Mouse (Mus musculus) liver, embryonic 16.5 days (tissue): ENCODE results near the gene Ric1. TPM values are rescaled to one million over a fixed set of nuclear protein-coding genes. Genes with fewer than 3 reads are reported as not detected.
A peak's percentile ranks its signal among the peaks of the same experiment; 100 is the strongest.
"Not testable (repeated sequence)": the region's sequence is repeated elsewhere in the genome, so short reads cannot be mapped to it uniquely, and the experiment has no call there.

Experiments
- ATAC-seq: fragments of 200-750 bp; cut with Nextera tagmentation; 2 replicates; pipeline ENCODE4 v1.8.0; 2017; ENCODE audit warnings: low read depth, mild to moderate bottlenecking, moderate number of reproducible peaks, moderate library complexity
- H3K27ac ChIP-seq: fragments of 300-500 bp; sonication (generic); 2 replicates; pipeline ENCODE4 v1.5.1; 2014; ENCODE audit warnings: mild to moderate bottlenecking, low read length
- H3K27me3 ChIP-seq: fragments of 300-500 bp; sonication (generic); 2 replicates; pipeline ENCODE4 v1.6.1; 2014; ENCODE audit warnings: low read depth, low read length, mixed read lengths; ENCODE audit not compliant: control insufficient read depth, insufficient read depth
- H3K36me3 ChIP-seq: fragments of 300-500 bp; sonication (generic); 2 replicates; pipeline ENCODE4 v1.6.1; 2014; ENCODE audit warnings: mild to moderate bottlenecking; ENCODE audit not compliant: control insufficient read depth, insufficient read depth
- H3K4me1 ChIP-seq: fragments of 300-500 bp; sonication (generic); 2 replicates; pipeline ENCODE4 v1.6.1; 2014; ENCODE audit warnings: low read depth, low read length, mixed read lengths; ENCODE audit not compliant: control insufficient read depth
- H3K4me2 ChIP-seq: fragments of 300-500 bp; sonication (generic); 2 replicates; pipeline ENCODE4 v1.6.1; 2014; ENCODE audit warnings: low read depth, low read length, mixed read lengths
- H3K4me3 ChIP-seq: fragments of 300-500 bp; sonication (generic); 2 replicates; pipeline ENCODE4 v1.5.1; 2014; ENCODE audit warnings: low read depth, mild to moderate bottlenecking, low read length
- H3K9ac ChIP-seq: fragments of 300-500 bp; sonication (generic); 2 replicates; pipeline ENCODE4 v1.6.1; 2014; ENCODE audit warnings: low read depth, low read length
- H3K9me3 ChIP-seq: fragments of 300-500 bp; sonication (generic); replicated peaks from 2 replicates; pipeline ENCODE4 v1.6.1; 2016; ENCODE audit warnings: low read length; ENCODE audit not compliant: control insufficient read depth
- WGBS: fragments of 180-500 bp; shearing (Covaris S2); extraction: QIAGEN DNeasy Blood & Tissue Kit; methylation state at CpG from one replicate; pipeline ENCODE4 v1.1.7; 2014; ENCODE audit not compliant: insufficient replicate concordance; 5-methylcytosine and 5-hydroxymethylcytosine counted together
- polyA plus RNA-seq: library from polyadenylated mRNA; unstranded; fragments of >200 nt; fragmentation: Nextera tagmentation; extraction: Ambion mirVana; gene quantifications from 2 replicates; pipeline ENCODE4 v1.2.1, GENCODE M21; 2015

Ric1 gene
- polyA plus RNA-seq, 1 experiment from 2014 or later: 3.6 TPM

- ATAC-seq: peak; percentile 48; the same call in 1 of the 2 replicates
- not testable (repeated sequence) for H3K27ac ChIP-seq
Measured at GRCm38 (mm10) chr19:29557171-29557845, 35.2 kb downstream of the Ric1 start.

GRCm38 (mm10) chr19:29562166-29562565 lies 40.1 kb downstream of the Ric1 start:
- no peaks in the 10 kb centered on the region for H3K36me3 ChIP-seq
- 77% methylated on average over 4 of the region's 4 CpGs for WGBS
- ATAC-seq: no peak
- peaks cover 2% of the 10 kb centered on the region; the same call in 1 of the 2 replicates for H3K4me1 ChIP-seq
- no peak overlapping the region for H3K27ac ChIP-seq
- no peak overlapping the region for H3K4me3 ChIP-seq
- no peak overlapping the region for H3K4me2 ChIP-seq
- H3K27me3 ChIP-seq: no peaks in the 10 kb centered on the region
- H3K9me3 ChIP-seq: no peaks in the 10 kb centered on the region
- no peak overlapping the region for H3K9ac ChIP-seq

More at GRCm38 (mm10) chr19:29557171-29557845, 35.2 kb downstream of the Ric1 start:
- H3K9me3 ChIP-seq, H3K36me3 ChIP-seq, H3K27me3 ChIP-seq, H3K4me2 ChIP-seq, H3K4me3 ChIP-seq, H3K4me1 ChIP-seq, H3K9ac ChIP-seq: not testable (repeated sequence)
- 45% methylated on average over 7 of the region's 7 CpGs for WGBS

DNA sequence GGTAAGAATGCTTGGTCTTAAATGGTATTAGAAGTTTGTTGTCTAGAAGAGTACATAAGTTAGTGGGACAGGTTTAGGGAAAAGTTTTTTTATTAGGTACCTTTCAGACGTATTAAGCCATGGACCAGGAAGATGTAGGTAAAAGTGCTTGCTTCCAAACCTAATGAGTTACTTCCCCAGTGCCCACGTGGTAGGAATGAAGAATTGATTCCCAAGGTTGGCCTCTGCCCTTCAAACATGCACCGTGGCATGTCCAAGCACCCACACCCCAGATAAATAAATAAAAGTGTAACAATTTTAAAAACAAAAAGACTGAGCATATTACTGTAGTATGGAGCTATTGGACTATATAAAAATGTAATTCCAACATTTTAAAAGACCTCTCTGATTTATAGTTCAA lies 40.5 kb downstream of the Ric1 start:
- no peaks in the 10 kb centered on the region for H3K36me3 ChIP-seq
- H3K9ac ChIP-seq: no peak overlapping the region
- WGBS: 52% methylated on average over 3 of the region's 3 CpGs
- peak; percentile 37; the same call in 1 of the 2 replicates for ATAC-seq
- no peaks in the 10 kb centered on the region for H3K27me3 ChIP-seq
- no peaks in the 10 kb centered on the region for H3K9me3 ChIP-seq
- H3K4me3 ChIP-seq: no peak overlapping the region
- no peak overlapping the region for H3K27ac ChIP-seq
- H3K4me2 ChIP-seq: no peak overlapping the region
- H3K4me1 ChIP-seq: no peaks in the 10 kb centered on the region

DNA sequence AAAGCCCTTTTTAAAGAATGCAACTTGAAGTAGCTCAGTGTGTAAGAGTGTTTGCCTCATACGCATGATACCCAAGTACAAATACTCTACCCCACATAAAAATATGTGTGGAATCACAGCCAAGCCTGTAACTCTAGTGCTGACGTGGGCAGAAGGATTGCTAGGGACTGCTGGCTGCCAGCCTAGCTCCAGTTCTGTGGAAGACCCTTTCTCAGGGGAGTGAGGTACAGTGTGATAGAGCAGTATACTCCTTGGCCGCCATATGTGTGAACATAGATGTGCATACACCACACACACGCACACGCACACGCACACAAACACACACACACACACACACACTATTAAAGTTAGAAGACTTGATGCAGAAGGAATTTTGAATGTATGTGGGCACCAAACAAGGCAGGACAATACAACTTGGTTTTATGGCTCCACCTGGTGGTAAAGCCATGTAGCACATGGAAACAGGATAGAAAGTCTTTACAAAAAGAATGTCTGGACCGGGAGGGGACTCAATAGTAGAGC lies 41.2 kb downstream of the Ric1 start:
- Histone ChIP-seq H3K9me3 (no peaks in the 10 kb centered on the region), H3K36me3 (no peaks in the 10 kb centered on the region), H3K9ac (no peak overlapping the region), H3K4me2 (no peak overlapping the region), H3K4me3 (no peak overlapping the region), H3K27me3 (no peaks in the 10 kb centered on the region), H3K27ac (no peak overlapping the region), H3K4me1 (no peaks in the 10 kb centered on the region)
- 63% methylated on average over 7 of the region's 7 CpGs for WGBS
- ATAC-seq: no peak

- ATAC-seq: no peak
- 19% methylated on average over 1 of the region's 1 CpGs for WGBS
Measured at GRCm38 (mm10) chr19:29566512-29566911, 44.4 kb downstream of the Ric1 start.

DNA sequence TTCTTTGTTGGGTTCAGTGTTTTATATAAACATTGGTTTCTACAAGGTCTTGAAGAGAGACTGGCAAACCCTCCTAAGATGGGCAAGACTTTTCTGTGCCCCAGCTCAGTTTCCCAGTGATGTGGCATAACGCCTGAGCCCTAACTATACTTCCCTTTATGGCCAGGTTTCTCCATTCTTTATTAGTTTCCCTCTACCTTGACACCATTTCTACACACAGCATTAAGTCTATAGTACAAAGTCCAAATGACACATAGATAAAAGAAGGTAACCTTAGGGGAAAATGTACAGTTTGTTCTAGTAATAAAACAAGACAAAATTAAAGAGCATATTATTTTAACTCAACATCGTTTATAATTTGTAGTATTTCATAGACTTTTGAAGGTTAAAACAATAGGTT lies 60.4 kb downstream of the Ric1 start:
- Histone ChIP-seq H3K36me3 (peaks cover 6% of the 10 kb centered on the region; the same call in 1 of the 2 replicates), H3K9me3 (no peaks in the 10 kb centered on the region), H3K27me3 (no peaks in the 10 kb centered on the region), H3K9ac (no peak overlapping the region), H3K27ac (no peak overlapping the region), H3K4me2 (no peak overlapping the region), H3K4me1 (no peaks in the 10 kb centered on the region), H3K4me3 (no peak overlapping the region)
- ATAC-seq: no peak
- WGBS: 70% methylated on average over 2 of the region's 2 CpGs

More at GRCm38 (mm10) chr19:29566512-29566911, 44.4 kb downstream of the Ric1 start:
- no peaks in the 10 kb centered on the region for H3K27me3 ChIP-seq
- H3K4me1 ChIP-seq: no peaks in the 10 kb centered on the region
- H3K9ac ChIP-seq: no peak overlapping the region
- no peak overlapping the region for H3K4me2 ChIP-seq
- H3K9me3 ChIP-seq: no peaks in the 10 kb centered on the region
- no peak overlapping the region for H3K4me3 ChIP-seq
- H3K36me3 ChIP-seq: peaks cover 5% of the 10 kb centered on the region
- no peak overlapping the region for H3K27ac ChIP-seq

DNA sequence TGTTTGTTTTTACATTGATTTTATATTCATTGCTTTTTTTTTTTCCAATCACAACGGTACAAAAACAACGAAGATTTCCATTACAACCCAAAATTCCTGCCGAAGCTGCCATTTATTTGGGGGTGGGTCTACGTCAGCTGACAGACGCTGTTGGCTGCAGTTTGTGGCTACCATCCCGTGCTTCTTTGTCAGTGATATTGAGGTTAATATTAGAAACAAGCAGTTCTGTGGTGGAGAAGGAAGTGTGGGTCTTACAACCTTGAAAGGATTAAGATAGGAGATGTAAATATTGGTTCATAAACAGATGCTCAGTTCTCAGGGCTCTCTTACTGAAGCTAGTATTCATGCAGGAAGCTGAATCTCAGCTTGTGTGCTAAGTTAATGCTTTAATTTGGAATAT lies 61.7 kb downstream of the Ric1 start:
- ATAC-seq: no peak
- Histone ChIP-seq H3K4me1 (no peaks in the 10 kb centered on the region), H3K27ac (no peak overlapping the region), H3K36me3 (peaks cover 14% of the 10 kb centered on the region), H3K9me3 (no peaks in the 10 kb centered on the region), H3K9ac (no peak overlapping the region), H3K27me3 (no peaks in the 10 kb centered on the region), H3K4me2 (no peak overlapping the region), H3K4me3 (no peak overlapping the region)
- 67% methylated on average over 6 of the region's 6 CpGs for WGBS

DNA sequence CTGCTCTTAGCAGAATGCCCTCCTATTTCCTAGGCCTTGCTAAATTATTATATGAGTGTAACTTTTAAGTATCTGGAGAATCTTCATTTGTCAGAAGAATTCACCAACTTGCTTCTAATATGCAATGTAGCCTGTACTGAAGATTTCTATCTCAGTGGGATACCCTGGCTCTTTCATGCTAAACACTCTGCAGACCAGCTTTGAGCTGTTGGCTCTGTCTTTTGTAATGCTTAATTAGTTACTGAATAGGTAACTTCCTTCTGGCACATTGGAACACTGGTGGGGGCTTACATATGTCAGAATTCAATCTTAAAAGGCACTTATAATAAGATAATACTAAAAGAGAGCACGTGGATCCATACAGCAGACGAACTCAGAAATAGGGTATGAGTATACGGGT lies 71.7 kb downstream of the Ric1 start:
- H3K4me3 ChIP-seq, H3K9me3 ChIP-seq, H3K36me3 ChIP-seq, H3K27me3 ChIP-seq, H3K4me1 ChIP-seq, H3K9ac ChIP-seq, H3K27ac ChIP-seq, H3K4me2 ChIP-seq, ATAC-seq: not testable (repeated sequence)
- WGBS: 77% methylated on average over 3 of the region's 3 CpGs

- H3K4me2 ChIP-seq: no peak overlapping the region
- ATAC-seq: no peak
- WGBS: 83% methylated on average over 3 of the region's 3 CpGs
- H3K36me3 ChIP-seq: 0 out of 2 replicates have a peak, but pooled peaks cover 6% of the 10 kb centered on the region
- H3K9ac ChIP-seq: no peak overlapping the region
- H3K27ac ChIP-seq: no peak overlapping the region
- no peaks in the 10 kb centered on the region for H3K9me3 ChIP-seq
- no peaks in the 10 kb centered on the region for H3K4me1 ChIP-seq
- no peaks in the 10 kb centered on the region for H3K27me3 ChIP-seq
- H3K4me3 ChIP-seq: no peak overlapping the region
Measured at GRCm38 (mm10) chr19:29596276-29596675, 74.2 kb downstream of the Ric1 start.
